Mouse (Mus musculus) layer of hippocampus, adult 9-11 months (tissue): Measurements from ENCODE around the gene Klhl22.

ENCODE experiments used
- DNase-seq: peaks from one replicate; pipeline ENCODE4 v3.0.0; 2022

Klhl22 gene

GRCm38 (mm10) chr16:17802839-17803674, 43.6 kb downstream of the Klhl22 start:
- DNase-seq = peak; percentile 53

GRCm38 (mm10) chr16:17803675-17804448, 44.4 kb downstream of the Klhl22 start:
- no peak for DNase-seq

GRCm38 (mm10) chr16:17804449-17804912, 45.1 kb downstream of the Klhl22 start:
- no peak for DNase-seq

- DNase-seq = no peak
Measured at GRCm38 (mm10) chr16:17804982-17805381, 45.6 kb downstream of the Klhl22 start.

- no peak for DNase-seq
Measured at GRCm38 (mm10) chr16:17806581-17807191, 47.3 kb downstream of the Klhl22 start.

- DNase-seq = peak; percentile 90
Measured at GRCm38 (mm10) chr16:17807192-17808009, 48.0 kb downstream of the Klhl22 start.

GRCm38 (mm10) chr16:17809125-17809524, 49.7 kb downstream of the Klhl22 start:
- no peak for DNase-seq

GRCm38 (mm10) chr16:17809711-17810110, 50.3 kb downstream of the Klhl22 start:
- no peak for DNase-seq

- no peak for DNase-seq
Measured at GRCm38 (mm10) chr16:17812120-17812519, 52.7 kb downstream of the Klhl22 start.

- no peak for DNase-seq
Measured at GRCm38 (mm10) chr16:17813173-17813572, 53.8 kb downstream of the Klhl22 start.

GRCm38 (mm10) chr16:17815411-17816402, 56.3 kb downstream of the Klhl22 start:
- peak; percentile 63 for DNase-seq

- no peak for DNase-seq
Measured at GRCm38 (mm10) chr16:17816528-17816927, 57.1 kb downstream of the Klhl22 start.

- DNase-seq = no peak
Measured at GRCm38 (mm10) chr16:17826500-17826899, 67.1 kb downstream of the Klhl22 start.

- DNase-seq = no peak
Measured at GRCm38 (mm10) chr16:17828229-17828628, 68.8 kb downstream of the Klhl22 start.

GRCm38 (mm10) chr16:17828867-17829266, 69.4 kb downstream of the Klhl22 start:
- no peak for DNase-seq

GRCm38 (mm10) chr16:17830385-17831178, 71.2 kb downstream of the Klhl22 start:
- DNase-seq = no peak

GRCm38 (mm10) chr16:17831781-17832180, 72.4 kb downstream of the Klhl22 start:
- DNase-seq = no peak

- no peak for DNase-seq
Measured at GRCm38 (mm10) chr16:17832821-17833220, 73.4 kb downstream of the Klhl22 start, which contains the start of gene B830017H08Rik. Gene B830017H08Rik, plus strand, starts transcription at chr16:17833121.

GRCm38 (mm10) chr16:17833321-17833680, 73.9 kb downstream of the Klhl22 start:
- no peak for DNase-seq

- DNase-seq = no peak
Measured at GRCm38 (mm10) chr16:17833681-17834399, 74.4 kb downstream of the Klhl22 start.
